In genomic region chr13:112259398-112259797, GRCm38 (mm10) we compare ENCODE assay signal across 8 mouse cellular contexts. TPM values are rescaled to one million over a fixed set of nuclear protein-coding genes. Genes with fewer than 3 reads are reported as not detected.
DNase-seq lines count a peak whose midpoint lies in the region; ATAC-seq and TF ChIP-seq lines count a peak whose summit lies in the region.

No protein-coding gene starts in this region.

- H3K4me1 ChIP-seq in cerebellum, adult 2 months (ENCODE audit: control insufficient read depth, insufficient read depth, low read length): peaks cover 5% of the 10 kb centered on the region
- H3K4me1 ChIP-seq in forebrain, postnatal 0 days (ENCODE audit: insufficient read depth): no peaks in the 10 kb centered on the region
- H3K4me1 ChIP-seq in hindbrain, embryonic 14.5 days (replicated peaks; ENCODE audit: control insufficient read depth, insufficient read depth, low read length): no peaks in the 10 kb centered on the region

- H3K27ac ChIP-seq in cerebellum, adult 2 months (ENCODE audit: insufficient read depth, low read length): no peak overlapping the region
- H3K27ac ChIP-seq in forebrain, postnatal 0 days (ENCODE audit: low read depth, low read length): no peak overlapping the region
- no peak overlapping the region for H3K27ac ChIP-seq in hindbrain, embryonic 14.5 days

- peak; percentile 97 for ATAC-seq in forebrain, postnatal 0 days
- peak; percentile 88 for ATAC-seq in hindbrain, embryonic 14.5 days (ENCODE audit: low FRiP score)

- no peaks in the 10 kb centered on the region for H3K9me3 ChIP-seq in forebrain, postnatal 0 days (ENCODE audit: low read length)
- no peaks in the 10 kb centered on the region for H3K9me3 ChIP-seq in hindbrain, embryonic 14.5 days (ENCODE audit: control insufficient read depth, low read length)

- H3K4me2 ChIP-seq in forebrain, postnatal 0 days (ENCODE audit: low read depth): no peak overlapping the region
- no peak overlapping the region for H3K4me2 ChIP-seq in hindbrain, embryonic 14.5 days (replicated peaks)

- TF ChIP-seq POLR2A in cerebellum, adult 2 months (IDR thresholded peaks at IDR 0.05; ENCODE audit: borderline replicate concordance, insufficient read depth, low read length): no peak

- 32% methylated on average over 2 of the region's 2 CpGs for WGBS in cerebellum, adult 2 months
- WGBS in forebrain, postnatal 0 days: 57% methylated on average over 2 of the region's 2 CpGs
- 72% methylated on average over 2 of the region's 2 CpGs for WGBS in hindbrain, embryonic 14.5 days

- DNase-seq in Muller cell, postnatal 12 days (ENCODE audit: inconsistent ontology term): peak; percentile 42
- DNase-seq in cerebellum, adult 2 months: peak; percentile 69
- peak; percentile 83 for DNase-seq in forebrain, postnatal 0 days
- DNase-seq in hindbrain, embryonic 14.5 days (ENCODE audit: low spot score): peak; percentile 87
- peak; percentile 51 to 76 for DNase-seq in layer of hippocampus, postnatal 14 days (ENCODE audit: low spot score in 2 of 2)
- DNase-seq in lung, postnatal 25 days (ENCODE audit: low spot score): peak; percentile 74
- DNase-seq in retina, postnatal 1 day: peak; percentile 71
- peak; percentile 77 for DNase-seq in thymus, postnatal 25 days

- H3K4me3 ChIP-seq in cerebellum, adult 2 months (replicated peaks; ENCODE audit: insufficient read depth, low read depth, low read length): no peak overlapping the region
- H3K4me3 ChIP-seq in forebrain, postnatal 0 days (ENCODE audit: low read depth, low read length): no peak overlapping the region
- H3K4me3 ChIP-seq in hindbrain, embryonic 14.5 days (replicated peaks; ENCODE audit: low read length): no peak overlapping the region

- no peaks in the 10 kb centered on the region for H3K27me3 ChIP-seq in cerebellum, adult 2 months (ENCODE audit: control insufficient read depth, insufficient read depth, low read length)
- no peaks in the 10 kb centered on the region for H3K27me3 ChIP-seq in forebrain, postnatal 0 days (ENCODE audit: insufficient read depth, low read length)
- H3K27me3 ChIP-seq in hindbrain, embryonic 14.5 days (ENCODE audit: control insufficient read depth, insufficient read depth, low read length): no peaks in the 10 kb centered on the region

- peak; percentile 97 for TF ChIP-seq CTCF in cerebellum, adult 2 months (IDR thresholded peaks at IDR 0.05; ENCODE audit: borderline replicate concordance, insufficient read depth, low read depth, low read length)
- peak; percentile 91 for TF ChIP-seq CTCF in forebrain, postnatal 0 days (IDR thresholded peaks at IDR 0.05; ENCODE audit: low read depth)

- H3K36me3 ChIP-seq in forebrain, postnatal 0 days (ENCODE audit: insufficient read depth): no peaks in the 10 kb centered on the region
- H3K36me3 ChIP-seq in hindbrain, embryonic 14.5 days (replicated peaks; ENCODE audit: control insufficient read depth, insufficient read depth): no peaks in the 10 kb centered on the region

- no peak overlapping the region for H3K9ac ChIP-seq in forebrain, postnatal 0 days
- H3K9ac ChIP-seq in hindbrain, embryonic 14.5 days: no peak overlapping the region

RNA-seq across cellular contexts. Expression of gene Ankrd55, which starts 28.9 kb away (rescaled TPM):
- polyA plus RNA-seq in cerebellum, adult 2 months (2012; rRNA removed): 12.5 and 15.2 TPM in 2 replicates
- 10.5 and 15.6 TPM in 2 replicates for total RNA-seq in forebrain, postnatal 0 days (2014; rRNA removed)
- polyA plus RNA-seq in forebrain, postnatal 0 days (2015; fragmentation: Nextera tagmentation; extraction: Ambion mirVana): 3.4 and 5.7 TPM in 2 replicates
- 9.2 and 10.9 TPM in 2 replicates for polyA plus RNA-seq in hindbrain, embryonic 14.5 days (2014; fragmentation: Nextera tagmentation; extraction: Ambion mirVana)
- total RNA-seq in layer of hippocampus, postnatal 14 days (2021): 1 to 10 TPM; 5.7 to 7.0 TPM
